25 mouse cellular contexts compared by ENCODE assay signal in genomic region chr16:89013973-89014372, GRCm38 (mm10). TPM values are rescaled to one million over a fixed set of nuclear protein-coding genes. Genes with fewer than 3 reads are reported as not detected.
DNase-seq lines count a peak whose midpoint lies in the region; TF ChIP-seq lines count a peak whose summit lies in the region.
"Had no signal": no experiment of that assay in that cellular context is flagged by ENCODE, and none has a peak within 500 bp of the region (broad histone marks: within the 10 kb centered on the region; RNA-seq: fewer than 3 reads in every experiment).

No protein-coding gene starts in this region.

- TF ChIP-seq POLR2A in CH12.LX (IDR thresholded peaks at IDR 0.05; ENCODE audit: low read depth, low read length): no peak

- dilution Hi-C loops in CH12.LX (cut with MboI; ENCODE audit: extremely low pct_ligation_motif_present, extremely low pct_unique_long_range_greater_than_20kb, low sequenced_read_pairs): no loop called here

- H3K9me3 ChIP-seq in CH12.LX (replicated peaks; ENCODE audit: low read length) (peaks cover 49% of the 10 kb centered on the region), ES-E14 (ENCODE audit: control insufficient read depth, insufficient read depth, low read depth, low read length) (no peaks in the 10 kb centered on the region)

- DNase-seq in CH12.LX (ENCODE audit: extremely low read depth): no peak
- no peak for DNase-seq in ES-E14 (ENCODE audit: low read depth, low spot score)
- no peak for DNase-seq in kidney, adult 9 months
- DNase-seq in testis, postnatal 14 days (ENCODE audit: low spot score): no peak
- DNase-seq: adrenal gland, adult 2 months; adrenal gland, adult 8-10 months; adrenal gland, postnatal 10 days; adrenal gland, postnatal 14 days; adrenal gland, postnatal 25 days; adrenal gland, postnatal 36 days; B cell, adult 2 months; cerebellum, adult 11 months; cerebellum, adult 11-12 months; cerebellum, adult 18-20 months; cerebellum, adult 2 months; cerebellum, adult 8-10 months had no signal

- no peak overlapping the region for H3K4me3 ChIP-seq in CH12.LX (replicated peaks in 1 of 3; ENCODE audit: low read depth in 2 of 3, low read length in 2 of 3, poor library complexity in 1 of 3)
- H3K4me3 ChIP-seq in ES-E14 (ENCODE audit: insufficient read depth in 1 of 2, low read depth in 1 of 2, low read length in 2 of 2, poor library complexity in 1 of 2, severe bottlenecking in 1 of 2): no peak overlapping the region

- H3K4me1 ChIP-seq in CH12.LX (ENCODE audit: control insufficient read depth in 1 of 2, insufficient read depth in 2 of 2): no peaks in the 10 kb centered on the region
- 0 out of 4 replicates have a peak, but pooled peaks cover 0 to 2% of the 10 kb centered on the region in 2 experiments for H3K4me1 ChIP-seq in ES-E14 (ENCODE audit: control insufficient read depth in 2 of 2, insufficient read depth in 2 of 2, low read length in 2 of 2, poor library complexity in 1 of 2)

- no peak for TF ChIP-seq EP300 in CH12.LX (IDR thresholded peaks at IDR 0.05; ENCODE audit: low read length)

- TF ChIP-seq CTCF in CH12.LX (conservative IDR thresholded peaks at IDR 0.05 in 1 of 2, IDR thresholded peaks at IDR 0.05 in 1 of 2; ENCODE audit: low read depth in 2 of 2, low read length in 2 of 2): no peak

- no peak overlapping the region for H3K4me2 ChIP-seq in CH12.LX (ENCODE audit: insufficient read depth, low read depth, poor library complexity, severe bottlenecking)

- TF ChIP-seq RAD21 in CH12.LX (IDR thresholded peaks at IDR 0.05; ENCODE audit: low read depth, low read length): no peak

- H3K27ac ChIP-seq in CH12.LX (ENCODE audit: insufficient read depth, low read depth) (no peak overlapping the region), ES-E14 (ENCODE audit: insufficient read depth, low read depth, low read length, poor library complexity, severe bottlenecking) (no peak overlapping the region)

- H3K36me3 ChIP-seq in CH12.LX (replicated peaks in 1 of 2; ENCODE audit: control insufficient read depth in 1 of 2, insufficient read depth in 1 of 2, low read length in 1 of 2) (no peaks in the 10 kb centered on the region), ES-E14 (ENCODE audit: control insufficient read depth, insufficient read depth, low read length, poor library complexity, severe bottlenecking) (no peaks in the 10 kb centered on the region)
- H3K36me3 ChIP-seq: G1E had no signal

- H3K9ac ChIP-seq in CH12.LX (ENCODE audit: insufficient read depth, low read depth) (no peak overlapping the region), ES-E14 (ENCODE audit: insufficient read depth, low read depth, low read length, poor library complexity, severe bottlenecking) (no peak overlapping the region)

- no peaks in the 10 kb centered on the region for H3K79me2 ChIP-seq in CH12.LX (replicated peaks; ENCODE audit: control insufficient read depth, extremely low read depth, insufficient read depth, poor library complexity, severe bottlenecking)

- no peaks in the 10 kb centered on the region for H3K27me3 ChIP-seq in CH12.LX (replicated peaks)
- H3K27me3 ChIP-seq: Patski had no signal

- in situ Hi-C loops in CH12.LX (cut with MboI; ENCODE audit: low pct_ligation_motif_present, low pct_unique_long_range_greater_than_20kb, low sequenced_read_pairs) (no loop called here), ES-E14 (cut with MboI; ENCODE audit: low sequenced_read_pairs in 2 of 2, unreplicated experiment in 2 of 2) (no loop called here)

TF ChIP-seq in CH12.LX, 34 proteins besides CTCF, POLR2A, EP300 and RAD21:
- TF ChIP-seq MAFK (IDR thresholded peaks at IDR 0.05; ENCODE audit: insufficient replicate concordance, low read length) (peak; percentile 67; the same call in 1 of the 2 replicates), CHD1 (IDR thresholded peaks at IDR 0.05; ENCODE audit: low read depth, low read length) (no peak)

TF ChIP-seq in ES-E14, 5 proteins besides CTCF, POLR2A, EP300 and RAD21:
- TF ChIP-seq HCFC1 (IDR thresholded peaks at IDR 0.05; ENCODE audit: borderline replicate concordance, insufficient read depth, low read length): no peak
- peak; percentile 70 for TF ChIP-seq MAFK (IDR thresholded peaks at IDR 0.05; ENCODE audit: insufficient read depth, low read depth, low read length)
TF ChIP-seq in ES-E14: peak in this region for 1.

RNA-seq across cellular contexts. Expression of gene Gm10229, which starts 1.1 kb away (rescaled TPM):
- total RNA-seq in CH12.LX (2012; rRNA removed): not detected in 2 replicates
- total RNA-seq in CH12.LX (2014; rRNA removed): not detected in 2 replicates
- not detected in 2 replicates for polyA plus RNA-seq in CH12.LX (2012; ENCODE audit: insufficient read length, low read depth)
- total RNA-seq in ES-E14 (2012; rRNA removed): not detected in 2 replicates
- total RNA-seq: adrenal gland, adult 18-20 months; adrenal gland, adult 2 months; adrenal gland, adult 8-10 months; adrenal gland, postnatal 10 days; adrenal gland, postnatal 14 days; adrenal gland, postnatal 25 days; adrenal gland, postnatal 36 days; adrenal gland, postnatal 4 days; G1E; MEL had no signal
- polyA plus RNA-seq: activated CD4-positive, CD25-positive, alpha-beta regulatory T cell, adult 4 months; adrenal gland, adult 2 months; brain, embryonic 14.5 days; C2C12; CD4-positive, CD25-positive, alpha-beta regulatory T cell, adult 4 months; cerebellum, adult 2 months; G1E; Patski had no signal

RNA-seq across cellular contexts. Expression of gene Krtap22-2, which starts 3.4 kb away (rescaled TPM):
- total RNA-seq in CH12.LX (2012; rRNA removed) (not detected in 2 replicates), CH12.LX (2014; rRNA removed) (not detected in 2 replicates), ES-E14 (2012; rRNA removed) (not detected in 2 replicates)
- polyA plus RNA-seq in CH12.LX (2012; ENCODE audit: insufficient read length, low read depth): not detected in 2 replicates
- total RNA-seq: adrenal gland, adult 18-20 months; adrenal gland, adult 2 months; adrenal gland, adult 8-10 months; adrenal gland, postnatal 10 days; adrenal gland, postnatal 14 days; adrenal gland, postnatal 25 days; adrenal gland, postnatal 36 days; adrenal gland, postnatal 4 days; MEL had no signal
- polyA plus RNA-seq: activated CD4-positive, CD25-positive, alpha-beta regulatory T cell, adult 4 months; adrenal gland, adult 2 months; brain, embryonic 14.5 days; C2C12; CD4-positive, CD25-positive, alpha-beta regulatory T cell, adult 4 months; cerebellum, adult 2 months; G1E; Patski had no signal

RNA-seq across cellular contexts. Expression of gene Krtap6-1, which starts 17.5 kb away (rescaled TPM):
- not detected in 2 replicates for total RNA-seq in CH12.LX (2012; rRNA removed)
- total RNA-seq in CH12.LX (2014; rRNA removed): not detected in 2 replicates
- not detected in 2 replicates for polyA plus RNA-seq in CH12.LX (2012; ENCODE audit: insufficient read length, low read depth)
- not detected in 2 replicates for total RNA-seq in ES-E14 (2012; rRNA removed)
- total RNA-seq: adrenal gland, adult 18-20 months; adrenal gland, adult 2 months; adrenal gland, adult 8-10 months; adrenal gland, postnatal 10 days; adrenal gland, postnatal 14 days; adrenal gland, postnatal 25 days; adrenal gland, postnatal 36 days; adrenal gland, postnatal 4 days; G1E; MEL had no signal
- polyA plus RNA-seq: activated CD4-positive, CD25-positive, alpha-beta regulatory T cell, adult 4 months; adrenal gland, adult 2 months; brain, embryonic 14.5 days; C2C12; CD4-positive, CD25-positive, alpha-beta regulatory T cell, adult 4 months; cerebellum, adult 2 months; G1E; Patski had no signal

RNA-seq across cellular contexts. Expression of gene Gm10228, which starts 27.3 kb away (rescaled TPM):
- total RNA-seq in CH12.LX (2012; rRNA removed) (not detected in 2 replicates), CH12.LX (2014; rRNA removed) (not detected in 2 replicates), ES-E14 (2012; rRNA removed) (not detected in 2 replicates)
- not detected in 2 replicates for polyA plus RNA-seq in CH12.LX (2012; ENCODE audit: insufficient read length, low read depth)
- total RNA-seq: adrenal gland, adult 18-20 months; adrenal gland, adult 2 months; adrenal gland, adult 8-10 months; adrenal gland, postnatal 10 days; adrenal gland, postnatal 14 days; adrenal gland, postnatal 25 days; adrenal gland, postnatal 36 days; adrenal gland, postnatal 4 days; G1E; MEL had no signal
- polyA plus RNA-seq: activated CD4-positive, CD25-positive, alpha-beta regulatory T cell, adult 4 months; adrenal gland, adult 2 months; brain, embryonic 14.5 days; C2C12; CD4-positive, CD25-positive, alpha-beta regulatory T cell, adult 4 months; cerebellum, adult 2 months; G1E; Patski had no signal

RNA-seq across cellular contexts. Expression of gene Krtap6-5, which starts 33.7 kb away (rescaled TPM):
- not detected in 2 replicates for total RNA-seq in CH12.LX (2012; rRNA removed)
- not detected in 2 replicates for total RNA-seq in CH12.LX (2014; rRNA removed)
- not detected in 2 replicates for polyA plus RNA-seq in CH12.LX (2012; ENCODE audit: insufficient read length, low read depth)
- 0.80 and 1.1 TPM in 2 replicates for total RNA-seq in ES-E14 (2012; rRNA removed)
- total RNA-seq: adrenal gland, adult 18-20 months; adrenal gland, adult 2 months; adrenal gland, adult 8-10 months; adrenal gland, postnatal 10 days; adrenal gland, postnatal 14 days; adrenal gland, postnatal 25 days; adrenal gland, postnatal 36 days; adrenal gland, postnatal 4 days; G1E; MEL had no signal
- polyA plus RNA-seq: activated CD4-positive, CD25-positive, alpha-beta regulatory T cell, adult 4 months; adrenal gland, adult 2 months; brain, embryonic 14.5 days; C2C12; CD4-positive, CD25-positive, alpha-beta regulatory T cell, adult 4 months; cerebellum, adult 2 months; G1E; Patski had no signal
